Mouse (Mus musculus) cerebellum, adult 2 months (tissue): ENCODE measurements around the gene Itpkb.

Experiments
- CTCF ChIP-seq: fragments of 200-500 bp; IDR thresholded peaks from 2 replicates; pipeline ENCODE4 v1.5.1; 2011; ENCODE audit warnings: low read depth, mild to moderate bottlenecking, control low read depth, low read length, moderate library complexity, borderline replicate concordance; ENCODE audit not compliant: insufficient read depth
- POLR2A ChIP-seq: fragments of 200-500 bp; IDR thresholded peaks from 2 replicates; pipeline ENCODE4 v1.6.1; 2011; ENCODE audit warnings: low read length, control low read depth, borderline replicate concordance; ENCODE audit not compliant: insufficient read depth

GRCm38 (mm10) chr1:180386951-180387749 is 56.9 kb downstream of the Itpkb start:
- TF ChIP-seq CTCF (peak; percentile 80), POLR2A (peak; percentile 59; the same call in 1 of the 2 replicates)
